Mouse (Mus musculus) CH12.LX (cell line): Measurements from ENCODE around the gene Cldn22. TPM values are rescaled to one million over a fixed set of nuclear protein-coding genes. Genes with fewer than 3 reads are reported as not detected.

Experiments
- DNase-seq: peaks from one replicate; pipeline ENCODE4 v3.0.0-alpha.2; 2013; ENCODE audit errors: extremely low read depth
- H3K27ac ChIP-seq: 2 replicates; pipeline ENCODE4 v1.5.1; 2012; ENCODE audit warnings: low read depth, mild to moderate bottlenecking, control low read depth, moderate library complexity; ENCODE audit not compliant: insufficient read depth
- H3K27me3 ChIP-seq: replicated peaks from 2 replicates; pipeline ENCODE3; 2012; ENCODE audit warnings: inconsistent platforms
- H3K36me3 ChIP-seq, 2 experiments: replicated peaks in 1 of 2; 2 replicates each; pipeline versions ENCODE3 to v1.6.1; 2012; ENCODE audit warnings: inconsistent platforms in 1 of 2, low read length in 1 of 2, mild to moderate bottlenecking in 1 of 2, mixed read lengths in 1 of 2, moderate library complexity in 1 of 2; ENCODE audit not compliant: control insufficient read depth in 1 of 2, insufficient read depth in 1 of 2
- H3K4me1 ChIP-seq, 2 experiments: 2 replicates each; pipeline ENCODE4 v1.6.1; 2012; ENCODE audit warnings: inconsistent platforms in 1 of 2, moderate library complexity in 1 of 2; ENCODE audit not compliant: insufficient read depth in 2 of 2, control insufficient read depth in 1 of 2
- H3K4me2 ChIP-seq: 2 replicates; pipeline ENCODE4 v1.6.1; 2012; ENCODE audit warnings: low read depth, mild to moderate bottlenecking, control low read depth; ENCODE audit not compliant: poor library complexity, insufficient read depth, severe bottlenecking
- H3K4me3 ChIP-seq, 3 experiments: fragments of 150-350 bp in 1 of 3; sonication (generic) in 1 of 3; replicated peaks in 1 of 3; 2 replicates each; pipeline versions ENCODE3 to v1.5.1; 2011 to 2012; ENCODE audit warnings: low read depth in 2 of 3, low read length in 2 of 3, mild to moderate bottlenecking in 2 of 3, moderate library complexity in 2 of 3, control low read depth in 1 of 3, improper control_type of control experiment in 1 of 3, inconsistent platforms in 1 of 3, mixed read lengths in 1 of 3; ENCODE audit not compliant: poor library complexity in 1 of 3
- H3K79me2 ChIP-seq: replicated peaks from 2 replicates; pipeline ENCODE4 v1.6.1; 2012; ENCODE audit warnings: mild to moderate bottlenecking, moderate library complexity; ENCODE audit not compliant: control insufficient read depth, poor library complexity, insufficient read depth, severe bottlenecking; ENCODE audit errors: extremely low read depth
- H3K9ac ChIP-seq: 2 replicates; pipeline ENCODE4 v1.6.1; 2012; ENCODE audit warnings: low read depth, mild to moderate bottlenecking, control low read depth, moderate library complexity; ENCODE audit not compliant: insufficient read depth
- H3K9me3 ChIP-seq: replicated peaks from 2 replicates; pipeline ENCODE3; 2012; ENCODE audit warnings: low read length, inconsistent platforms, mixed read lengths
- BHLHE40 ChIP-seq: IDR thresholded peaks from 2 replicates; pipeline ENCODE4 v1.6.1; 2011; ENCODE audit warnings: mild to moderate bottlenecking, low read depth, low read length, improper control_type of control experiment
- E2F4 ChIP-seq: IDR thresholded peaks from 2 replicates; pipeline ENCODE4 v1.6.1; 2011; ENCODE audit warnings: low read depth, low read length, improper control_type of control experiment; ENCODE audit not compliant: insufficient replicate concordance
- EP300 ChIP-seq: IDR thresholded peaks from 2 replicates; pipeline ENCODE4 v1.6.1; 2011; ENCODE audit warnings: low read length, improper control_type of control experiment
- MAFK ChIP-seq: IDR thresholded peaks from 2 replicates; pipeline ENCODE4 v1.6.1; 2011; ENCODE audit warnings: low read length, improper control_type of control experiment; ENCODE audit not compliant: insufficient replicate concordance
- MAX ChIP-seq: IDR thresholded peaks from 2 replicates; pipeline ENCODE4 v1.6.1; 2011; ENCODE audit warnings: low read length, improper control_type of control experiment
- MAZ ChIP-seq: IDR thresholded peaks from 2 replicates; pipeline ENCODE4 v1.6.1; 2012; ENCODE audit warnings: low read depth, mild to moderate bottlenecking, inconsistent platforms, low read length, improper control_type of control experiment, moderate library complexity
- SIN3A ChIP-seq: IDR thresholded peaks from 2 replicates; pipeline ENCODE4 v1.6.1; 2012; ENCODE audit warnings: low read length, improper control_type of control experiment, inconsistent platforms
- TCF12 ChIP-seq: IDR thresholded peaks from 2 replicates; pipeline ENCODE4 v1.6.1; 2014; ENCODE audit warnings: low read depth, mild to moderate bottlenecking, inconsistent platforms, low read length, improper control_type of control experiment
- USF1 ChIP-seq: IDR thresholded peaks from 2 replicates; pipeline ENCODE4 v1.6.1; 2014; ENCODE audit warnings: low read depth, mild to moderate bottlenecking, inconsistent platforms, low read length, improper control_type of control experiment
- ZC3H11A ChIP-seq: IDR thresholded peaks from 2 replicates; pipeline ENCODE4 v1.6.1; 2012; ENCODE audit warnings: low read depth, mild to moderate bottlenecking, inconsistent platforms, low read length, improper control_type of control experiment
- ZKSCAN1 ChIP-seq: IDR thresholded peaks from 2 replicates; pipeline ENCODE4 v1.6.1; 2012; ENCODE audit warnings: low read depth, inconsistent platforms, low read length, improper control_type of control experiment, borderline replicate concordance
- ZMIZ1 ChIP-seq: IDR thresholded peaks from 2 replicates; pipeline ENCODE4 v1.6.1; 2012; ENCODE audit warnings: low read depth, mild to moderate bottlenecking, inconsistent platforms, low read length, improper control_type of control experiment
- ZNF384 ChIP-seq: IDR thresholded peaks from 2 replicates; pipeline ENCODE4 v1.6.1; 2012; ENCODE audit warnings: low read depth, low read length, improper control_type of control experiment, inconsistent platforms
- dilution Hi-C: fragments of 300-500 bp; cut with MboI; formaldehyde crosslinking; loops from 2 replicates; pipeline ENCODE4 v1.14.3; 2020; ENCODE audit warnings: low sequenced_read_pairs; ENCODE audit not compliant: extremely low pct_unique_long_range_greater_than_20kb, extremely low pct_ligation_motif_present
- in situ Hi-C: fragments of 300-500 bp; cut with MboI; formaldehyde crosslinking; loops from 3 replicates; pipeline ENCODE4 v1.14.3; 2019; ENCODE audit warnings: low sequenced_read_pairs, low pct_ligation_motif_present, low pct_unique_long_range_greater_than_20kb, mixed read lengths
- polyA plus RNA-seq: library from polyadenylated mRNA; unstranded; fragments of >175 nt; gene quantifications from 2 replicates; pipeline ENCODE4 v1.2.1, GENCODE M21; 2012; ENCODE audit warnings: low read depth; ENCODE audit not compliant: insufficient read length
- total RNA-seq, 2 experiments: library from RNA; depleted of rRNA; stranded (reverse); fragments of 300-350 nt in 1 of 2; fragments of >200 nt in 1 of 2; gene quantifications; 2 replicates each; pipeline ENCODE4 v1.2.3; 2012 to 2014

The Cldn22 gene
- total and polyA plus RNA-seq, 3 experiments, result not detected

DNA sequence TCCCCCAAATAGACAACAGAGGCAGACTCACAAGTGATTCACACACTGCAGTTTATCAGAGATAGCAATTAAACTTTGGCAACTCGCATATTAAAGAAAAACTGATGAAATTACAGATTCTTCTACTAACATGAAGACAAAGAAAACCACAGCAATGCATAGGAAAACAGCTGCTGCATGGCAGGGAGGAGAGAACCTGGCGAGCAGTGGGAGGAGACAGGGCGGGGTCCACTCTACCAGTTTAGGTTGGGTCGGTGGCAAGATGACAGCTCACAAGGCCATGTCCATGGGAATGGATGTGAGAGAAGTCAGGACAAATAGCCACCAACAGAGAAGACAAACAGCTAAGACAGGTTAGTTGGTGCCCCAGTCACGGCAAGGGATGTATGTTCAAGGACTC, 28.5 kb downstream of the Cldn22 start:
- Histone ChIP-seq H3K9ac (no peak overlapping the region), H3K4me3 (no peak overlapping the region), H3K4me1 (peaks cover 0 to 9% of the 10 kb centered on the region in 2 experiments; a peak in 2 of 4 replicates), H3K27ac (no peak overlapping the region), H3K79me2 (no peaks in the 10 kb centered on the region), H3K4me2 (no peak overlapping the region), H3K27me3 (no peaks in the 10 kb centered on the region), H3K9me3 (no peaks in the 10 kb centered on the region), H3K36me3 (peaks cover 0 to 2% of the 10 kb centered on the region in 2 experiments)
- TF ChIP-seq ZNF384, result no peak
- no peak for TF ChIP-seq MAFK
- TF ChIP-seq MAX, result no peak
- TF ChIP-seq MAZ, result no peak
- no peak for TF ChIP-seq ZC3H11A
- dilution Hi-C loops (no loop called here), in situ Hi-C loops (loop anchor here (25.0 kb wide), 1 partner anchor 160 kb away; no protein-coding TSS in a partner anchor)
- DNase-seq, result no peak

DNA sequence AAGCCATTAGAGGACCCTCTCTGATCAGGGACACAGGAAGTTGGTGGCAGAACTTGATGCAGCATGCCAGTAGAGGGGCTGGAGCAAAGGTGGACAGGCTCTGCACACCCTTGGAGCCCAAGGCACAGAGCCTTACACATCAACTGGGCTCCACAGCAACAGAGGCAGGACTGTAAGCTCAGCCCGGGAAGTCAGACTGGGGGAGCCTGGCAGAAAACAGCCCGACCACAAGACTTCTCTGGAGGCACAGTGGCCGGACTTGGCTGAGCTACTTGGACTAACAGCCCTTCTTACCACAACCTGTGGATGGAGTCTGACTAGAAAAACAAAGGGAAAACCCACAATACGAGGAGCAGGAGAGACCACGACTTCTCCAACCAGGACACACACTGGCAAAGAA, 29.1 kb downstream of the Cldn22 start:
- no peaks in the 10 kb centered on the region for H3K9me3 ChIP-seq
- no peak for TF ChIP-seq EP300
- H3K4me3 ChIP-seq, result no peak overlapping the region
- no peaks in the 10 kb centered on the region for H3K27me3 ChIP-seq
- no peak for DNase-seq
- H3K79me2 ChIP-seq, result no peaks in the 10 kb centered on the region
- in situ Hi-C loops (loop anchor here (25.0 kb wide), 1 partner anchor 159 kb away; no protein-coding TSS in a partner anchor), dilution Hi-C loops (no loop called here)
- H3K27ac ChIP-seq, result no peak overlapping the region
- H3K9ac ChIP-seq, result no peak overlapping the region
- no peaks in the 10 kb centered on the region for H3K36me3 ChIP-seq
- H3K4me1 ChIP-seq, result peaks cover 0 to 9% of the 10 kb centered on the region in 2 experiments; a peak in 2 of 4 replicates
- H3K4me2 ChIP-seq, result no peak overlapping the region

DNA sequence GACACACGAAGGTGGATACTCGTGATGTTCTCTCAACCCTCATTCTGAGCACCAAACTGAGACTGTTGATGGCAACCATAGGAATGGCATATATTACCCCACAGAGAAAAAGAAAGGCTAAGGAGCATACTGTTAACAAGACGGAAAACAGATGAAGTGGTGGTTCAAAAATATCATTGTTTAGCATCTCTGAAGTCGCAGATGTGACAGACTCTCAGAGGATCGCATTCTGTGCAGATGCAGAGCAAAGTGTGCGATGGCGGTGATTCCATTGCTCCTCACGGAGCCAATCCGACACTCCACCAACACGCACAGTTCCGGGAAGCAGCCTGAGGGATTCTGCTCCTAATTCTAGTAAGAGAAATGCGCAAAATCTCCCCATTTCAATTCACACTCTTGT, 35.0 kb downstream of the Cldn22 start:
- no peak for TF ChIP-seq ZNF384
- TF ChIP-seq TCF12, result no peak
- no peak for TF ChIP-seq BHLHE40
- TF ChIP-seq MAFK, result no peak
- no peak for TF ChIP-seq SIN3A
- TF ChIP-seq E2F4, result no peak
- TF ChIP-seq ZKSCAN1, result no peak
- TF ChIP-seq ZMIZ1, result no peak
- no peak for TF ChIP-seq USF1
- TF ChIP-seq, all 38 proteins: peak for 0

More for the DNA sequence above, 35.0 kb downstream of the Cldn22 start:
- Histone ChIP-seq H3K9me3 (no peaks in the 10 kb centered on the region), H3K4me1 (no peaks in the 10 kb centered on the region), H3K79me2 (no peaks in the 10 kb centered on the region), H3K36me3 (no peaks in the 10 kb centered on the region), H3K27ac (no peak overlapping the region), H3K4me3 (no peak overlapping the region), H3K4me2 (no peak overlapping the region), H3K27me3 (no peaks in the 10 kb centered on the region), H3K9ac (no peak overlapping the region)
- in situ Hi-C loops, result loop anchor here (25.0 kb wide), 1 partner anchor 153 kb away; no protein-coding TSS in a partner anchor
- dilution Hi-C loops, result no loop called here
- no peak for DNase-seq
